Comparison of ENCODE assay signal across 8 mouse cellular contexts in genomic region chr14:103649896-103650334, GRCm38 (mm10). TPM values are rescaled to one million over a fixed set of nuclear protein-coding genes. Genes with fewer than 3 reads are reported as not detected.
DNase-seq lines count a peak whose midpoint lies in the region; ATAC-seq lines count a peak whose summit lies in the region.

Gene Slain1 (plus strand): TSS chr14:103650228.

- no peaks in the 10 kb centered on the region for H3K9me3 ChIP-seq in embryonic facial prominence, embryonic 12.5 days
- no peaks in the 10 kb centered on the region for H3K9me3 ChIP-seq in heart, embryonic 16.5 days (replicated peaks; ENCODE audit: control insufficient read depth, low read length)
- H3K9me3 ChIP-seq in liver, embryonic 12.5 days (replicated peaks): no peaks in the 10 kb centered on the region

- H3K4me1 ChIP-seq in embryonic facial prominence, embryonic 12.5 days: peaks cover 3% of the 10 kb centered on the region; the same call in 1 of the 2 replicates
- peaks cover 3% of the 10 kb centered on the region; the same call in 1 of the 2 replicates for H3K4me1 ChIP-seq in heart, embryonic 16.5 days (ENCODE audit: control insufficient read depth, insufficient read depth, low read length)
- H3K4me1 ChIP-seq in liver, embryonic 12.5 days: peaks cover 15% of the 10 kb centered on the region; the same call in 1 of the 2 replicates

- peak within 1 kb of the TSS; percentile 68 for H3K9ac ChIP-seq in embryonic facial prominence, embryonic 12.5 days
- H3K9ac ChIP-seq in heart, embryonic 16.5 days (ENCODE audit: low read length): peak within 1 kb of the TSS; percentile 73
- peak within 1 kb of the TSS; percentile 53 for H3K9ac ChIP-seq in liver, embryonic 12.5 days

- DNase-seq in heart, adult 11 months: peak; percentile 92
- no peak for DNase-seq in heart, adult 8-10 months (ENCODE audit: low spot score)
- DNase-seq in kidney, postnatal 25 days: peak; percentile 87 to 93
- DNase-seq in natural killer cell, adult 2 months (ENCODE audit: low spot score in 2 of 2): peak; percentile 88 to 94
- DNase-seq in splenic B cell, adult 2 months (ENCODE audit: low read depth, low spot score): peak; percentile 96

- peak within 1 kb of the TSS; percentile 75 for H3K4me3 ChIP-seq in embryonic facial prominence, embryonic 12.5 days
- peak within 1 kb of the TSS; percentile 81 for H3K4me3 ChIP-seq in heart, embryonic 16.5 days (ENCODE audit: low read length)
- peak within 1 kb of the TSS; percentile 67 for H3K4me3 ChIP-seq in liver, embryonic 12.5 days

- peak within 1 kb of the TSS; percentile 75 for H3K27ac ChIP-seq in embryonic facial prominence, embryonic 12.5 days
- peak within 1 kb of the TSS; percentile 46 for H3K27ac ChIP-seq in heart, embryonic 16.5 days (ENCODE audit: low read length)
- H3K27ac ChIP-seq in liver, embryonic 12.5 days: no peak within 1 kb of the TSS

- WGBS in embryonic facial prominence, embryonic 12.5 days: under 1% methylated on average over 32 of the region's 32 CpGs
- 1% methylated on average over 32 of the region's 32 CpGs for WGBS in heart, embryonic 16.5 days
- 2% methylated on average over 32 of the region's 32 CpGs for WGBS in liver, embryonic 12.5 days (ENCODE audit: insufficient replicate concordance)

- peaks cover 25% of the 10 kb centered on the region for H3K27me3 ChIP-seq in embryonic facial prominence, embryonic 12.5 days
- H3K27me3 ChIP-seq in heart, embryonic 16.5 days (ENCODE audit: control insufficient read depth, insufficient read depth, low read length): peaks cover 28% of the 10 kb centered on the region
- H3K27me3 ChIP-seq in liver, embryonic 12.5 days (replicated peaks): peaks cover 42% of the 10 kb centered on the region
- no peaks in the 10 kb centered on the region for H3K27me3 ChIP-seq in splenic B cell, adult 2 months (ENCODE audit: control insufficient read depth, insufficient read depth, low read length, poor library complexity, severe bottlenecking)

- ATAC-seq in embryonic facial prominence, embryonic 12.5 days (ENCODE audit: insufficient number of reproducible peaks, insufficient read depth, low FRiP score, low TSS enrichment): peak; percentile 97
- ATAC-seq in heart, embryonic 16.5 days (replicated peaks; ENCODE audit: extremely low read depth, insufficient read depth, low FRiP score): peak; percentile 87
- peak; percentile 89 for ATAC-seq in liver, embryonic 12.5 days

- H3K4me2 ChIP-seq in embryonic facial prominence, embryonic 12.5 days (replicated peaks): peak within 1 kb of the TSS; percentile 100
- peak within 1 kb of the TSS; percentile 96 for H3K4me2 ChIP-seq in heart, embryonic 16.5 days (ENCODE audit: low read depth, low read length)
- peak within 1 kb of the TSS; percentile 97 for H3K4me2 ChIP-seq in liver, embryonic 12.5 days

- H3K36me3 ChIP-seq in embryonic facial prominence, embryonic 12.5 days: no peaks in the 10 kb centered on the region
- H3K36me3 ChIP-seq in heart, embryonic 16.5 days (ENCODE audit: control insufficient read depth, insufficient read depth): no peaks in the 10 kb centered on the region
- H3K36me3 ChIP-seq in liver, embryonic 12.5 days: no peaks in the 10 kb centered on the region
- H3K36me3 ChIP-seq in splenic B cell, adult 2 months (ENCODE audit: control insufficient read depth, insufficient read depth, low read length, poor library complexity, severe bottlenecking): no peaks in the 10 kb centered on the region

RNA-seq across cellular contexts. Expression of gene Slain1, which starts in this region (rescaled TPM):
- total RNA-seq in heart, adult 8-10 months (2022): under 1 TPM; 0.16 to 0.52 (median 0.36) TPM
- polyA plus RNA-seq in embryonic facial prominence, embryonic 12.5 days (2016; fragmentation: Nextera tagmentation; extraction: Ambion mirVana): 3.6 and 4.5 TPM in 2 replicates
- 0.45 and 0.58 TPM in 2 replicates for polyA plus RNA-seq in heart, embryonic 16.5 days (2015; fragmentation: Nextera tagmentation; extraction: Ambion mirVana)
- polyA plus RNA-seq in liver, embryonic 12.5 days (2016; fragmentation: Nextera tagmentation; extraction: Ambion mirVana): 0.47 and 0.82 TPM in 2 replicates

Comparison
In these comparisons a context has a peak if more than half of its experiments do, and no peak if none do; other contexts are left out.
1. Peak in ATAC-seq, H3K4me3 ChIP-seq, H3K27ac ChIP-seq, H3K9ac ChIP-seq and H3K4me2 ChIP-seq in heart, embryonic 16.5 days; RNA of the gene not detected or under 1 TPM.
2. Peak in ATAC-seq, H3K4me3 ChIP-seq, H3K9ac ChIP-seq and H3K4me2 ChIP-seq in liver, embryonic 12.5 days; RNA of the gene not detected or under 1 TPM.